In the genomic region with DNA sequence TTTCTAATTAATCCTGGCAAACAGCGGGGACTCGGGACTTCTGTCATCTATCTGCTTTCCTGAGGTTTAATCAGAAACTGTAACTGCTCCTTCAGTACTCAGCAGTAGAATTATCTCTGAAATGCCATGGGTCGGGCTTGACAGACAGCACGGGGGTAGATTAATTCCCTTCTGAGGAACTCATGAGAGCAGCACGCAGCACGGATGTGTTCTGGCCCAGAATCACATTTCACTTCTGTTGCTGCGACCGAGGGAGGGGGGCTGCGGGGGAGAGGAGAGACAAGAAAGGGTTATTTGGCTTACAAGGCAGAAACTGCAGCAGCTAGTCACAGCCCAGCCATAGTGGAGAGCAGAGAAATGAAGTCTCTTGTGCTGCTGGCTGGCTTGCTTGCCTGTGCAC, we compare ENCODE assay signal across 9 mouse cellular contexts. TPM values are rescaled to one million over a fixed set of nuclear protein-coding genes. Genes with fewer than 3 reads are reported as not detected.
DNase-seq lines count a peak whose midpoint lies in the region; ATAC-seq and TF ChIP-seq lines count a peak whose summit lies in the region.
"Had no signal": no experiment of that assay in that cellular context is flagged by ENCODE, and none has a peak within 500 bp of the region (broad histone marks: within the 10 kb centered on the region; RNA-seq: fewer than 3 reads in every experiment).

No protein-coding gene starts in this region.

- no peak overlapping the region; the same call in 1 of the 2 replicates for H3K27ac ChIP-seq in heart, embryonic 15.5 days
- no peak overlapping the region for H3K27ac ChIP-seq in limb, embryonic 14.5 days (replicated peaks; ENCODE audit: low read depth, low read length)

- H3K9ac ChIP-seq in heart, embryonic 15.5 days = no peak overlapping the region
- H3K9ac ChIP-seq in limb, embryonic 14.5 days (ENCODE audit: low read depth, low read length, severe bottlenecking) = no peak overlapping the region

- H3K27me3 ChIP-seq in heart, embryonic 15.5 days = no peaks in the 10 kb centered on the region
- no peaks in the 10 kb centered on the region for H3K27me3 ChIP-seq in limb, embryonic 14.5 days (ENCODE audit: control insufficient read depth, insufficient read depth, low read length)

- peak overlapping the region; percentile 19 for H3K4me2 ChIP-seq in heart, embryonic 15.5 days
- peak overlapping the region; percentile 28 for H3K4me2 ChIP-seq in limb, embryonic 14.5 days (replicated peaks; ENCODE audit: low read depth, low read length, severe bottlenecking)

- 19% methylated on average over 9 of the region's 9 CpGs for WGBS in heart, embryonic 15.5 days
- 10% methylated on average over 9 of the region's 9 CpGs for WGBS in limb, embryonic 14.5 days

- ATAC-seq in heart, embryonic 15.5 days (replicated peaks; ENCODE audit: insufficient number of reproducible peaks, insufficient read depth, low FRiP score, low read depth) = no peak
- ATAC-seq in limb, embryonic 14.5 days (ENCODE audit: low FRiP score, low read depth) = peak; percentile 53; the same call in 1 of the 2 replicates
- ATAC-seq in inflammation-experienced regulatory T-cells, adult 6 months = no peak

- H3K4me3 ChIP-seq in heart, embryonic 15.5 days = no peak overlapping the region
- H3K4me3 ChIP-seq in limb, embryonic 14.5 days (replicated peaks; ENCODE audit: low read length) = no peak overlapping the region

- no peaks in the 10 kb centered on the region for H3K36me3 ChIP-seq in heart, embryonic 15.5 days
- H3K36me3 ChIP-seq in limb, embryonic 14.5 days (ENCODE audit: control insufficient read depth, insufficient read depth, low read length) = no peaks in the 10 kb centered on the region

- TF ChIP-seq POLR2A in limb, embryonic 14.5 days (IDR thresholded peaks at IDR 0.05; ENCODE audit: borderline replicate concordance, extremely low read depth, insufficient read depth, insufficient read length) = no peak

- DNase-seq in adrenal gland, postnatal 14 days = peak; percentile 21
- DNase-seq in adrenal gland, postnatal 4 days (ENCODE audit: low spot score in 2 of 2) = no peak
- peak; percentile 45 for DNase-seq in lung, postnatal 10 days
- no peak for DNase-seq in lung, postnatal 25 days (ENCODE audit: low spot score)
- DNase-seq in limb, embryonic 14.5 days (ENCODE audit: low spot score) = peak; percentile 38
- no peak for DNase-seq in ovary, postnatal 36 days (ENCODE audit: low spot score)

- no peaks in the 10 kb centered on the region for H3K9me3 ChIP-seq in heart, embryonic 15.5 days (replicated peaks)
- no peaks in the 10 kb centered on the region for H3K9me3 ChIP-seq in limb, embryonic 14.5 days (ENCODE audit: control insufficient read depth, low read length)

- peaks cover 18% of the 10 kb centered on the region for H3K4me1 ChIP-seq in heart, embryonic 15.5 days (replicated peaks)
- H3K4me1 ChIP-seq in limb, embryonic 14.5 days (ENCODE audit: control insufficient read depth, insufficient read depth, low read length) = peaks cover 21% of the 10 kb centered on the region

RNA-seq across cellular contexts. Expression of a gene that starts 47.0 kb away (rescaled TPM):
- not detected in 2 replicates for total RNA-seq in adrenal gland, postnatal 14 days (2021)
- total RNA-seq in adrenal gland, postnatal 4 days (2021) = not detected
- polyA plus RNA-seq in heart, embryonic 15.5 days (2015; fragmentation: Nextera tagmentation; extraction: Ambion mirVana) = not detected in 2 replicates
- polyA plus RNA-seq in limb, embryonic 14.5 days (2012; rRNA removed) = 0.04 TPM in 2 replicates
- polyA plus RNA-seq in limb, embryonic 14.5 days (2014; fragmentation: Nextera tagmentation; extraction: Ambion mirVana) = not detected in 2 replicates
- polyA plus RNA-seq in inflammation-experienced regulatory T-cells, adult 6 months (2017; shearing (Covaris generic)) = under 1 TPM in 2 of 3 experiments, not detected in 1; 0.23 to 0.50 TPM
- total RNA-seq: left cerebral cortex, adult 18-20 months had no signal

RNA-seq across cellular contexts. Expression of a gene that starts 54.4 kb away (rescaled TPM):
- total RNA-seq in adrenal gland, postnatal 14 days (2021) = 3.0 and 14.8 TPM in 2 replicates
- 1 to 10 TPM; 1.3 to 1.7 TPM for total RNA-seq in adrenal gland, postnatal 4 days (2021)
- polyA plus RNA-seq in heart, embryonic 15.5 days (2015; fragmentation: Nextera tagmentation; extraction: Ambion mirVana) = 2.6 and 6.0 TPM in 2 replicates
- 0.36 and 0.90 TPM in 2 replicates for polyA plus RNA-seq in limb, embryonic 14.5 days (2012; rRNA removed)
- polyA plus RNA-seq in limb, embryonic 14.5 days (2014; fragmentation: Nextera tagmentation; extraction: Ambion mirVana) = 0.15 and 1.2 TPM in 2 replicates
- 10 to 100 TPM; 27.9 to 51.6 (median 43.6) TPM for polyA plus RNA-seq in inflammation-experienced regulatory T-cells, adult 6 months (2017; shearing (Covaris generic))

Comparison
In these comparisons a context has a peak if more than half of its experiments do, and no peak if none do; other contexts are left out.
1. DNase-seq: peak in adrenal gland, postnatal 14 days (single experiment), lung, postnatal 10 days (single experiment) and limb, embryonic 14.5 days (single experiment); none in adrenal gland, postnatal 4 days (0 of 2), lung, postnatal 25 days (single experiment) and ovary, postnatal 36 days (single experiment).